Mouse (Mus musculus): ENCODE results near the gene Ppara. TPM values are rescaled to one million over a fixed set of nuclear protein-coding genes. Genes with fewer than 3 reads are reported as not detected.

The Ppara gene
- total and polyA plus RNA-seq, 3 experiments = 0.27 to 0.78 TPM; not detected in 1

GRCm38 (mm10) chr15:85734148-85734547 lies 635 bp upstream of the Ppara start:
- peaks cover 0 to 1% of the 10 kb centered on the region in 2 experiments; a peak in 2 of 4 replicates for H3K27me3 ChIP-seq (ENCODE audit: control insufficient read depth in 1 of 2, insufficient read depth in 2 of 2, low read length in 2 of 2)
- H3K4me1 ChIP-seq (ENCODE audit: control insufficient read depth in 1 of 2, insufficient read depth in 2 of 2, low read length in 2 of 2) = peaks cover 0 to 2% of the 10 kb centered on the region in 2 experiments; a peak in 1 of 4 replicates
- no peak overlapping the region for H3K9ac ChIP-seq (ENCODE audit: control insufficient read depth, low read depth, low read length, poor library complexity, severe bottlenecking)
- H3K9me3 ChIP-seq (replicated peaks; ENCODE audit: insufficient read depth, low read length) = no peaks in the 10 kb centered on the region
- H3K4me3 ChIP-seq (ENCODE audit: control insufficient read depth in 1 of 2, insufficient read depth in 1 of 2, low read depth in 2 of 2, low read length in 2 of 2) = no peak overlapping the region
- H3K36me3 ChIP-seq (ENCODE audit: control insufficient read depth in 1 of 2, insufficient read depth in 2 of 2, low read length in 2 of 2) = no peaks in the 10 kb centered on the region
- DNase-seq (ENCODE audit: low read depth, low spot score) = no peak
- H3K27ac ChIP-seq (ENCODE audit: control insufficient read depth, low read depth, low read length) = no peak overlapping the region
- TF ChIP-seq SMC3 (IDR thresholded peaks at IDR 0.05; ENCODE audit: low read depth, low read length) = no peak
- TF ChIP-seq E2F4 (IDR thresholded peaks at IDR 0.05; ENCODE audit: borderline replicate concordance, low read depth, low read length) = no peak
- no peak for TF ChIP-seq CHD1 (IDR thresholded peaks at IDR 0.05; ENCODE audit: low read depth, low read length)
- TF ChIP-seq MXI1 (IDR thresholded peaks at IDR 0.05; ENCODE audit: low read depth, low read length) = no peak
- no peak for TF ChIP-seq NRF1 (IDR thresholded peaks at IDR 0.05; ENCODE audit: insufficient read depth, low read depth, low read length, poor library complexity, severe bottlenecking)
- no peak for TF ChIP-seq MYB (IDR thresholded peaks at IDR 0.05; ENCODE audit: low read depth, low read length)
- TF ChIP-seq USF1 (IDR thresholded peaks at IDR 0.05; ENCODE audit: low read depth, low read length) = no peak
- no peak for TF ChIP-seq KAT2A (conservative IDR thresholded peaks at IDR 0.05; ENCODE audit: low read depth, low read length)
- TF ChIP-seq NELFE (IDR thresholded peaks at IDR 0.05; ENCODE audit: low read depth, low read length) = no peak
- no peaks in the 10 kb centered on the region for H3K79me2 ChIP-seq (ENCODE audit: control insufficient read depth, insufficient read depth, low read length, poor library complexity)

GRCm38 (mm10) chr15:85735063-85735835 lies 466 bp downstream of the Ppara start:
- H3K9ac ChIP-seq (ENCODE audit: control insufficient read depth, low read depth, low read length, poor library complexity, severe bottlenecking) = peak overlapping the region; percentile 67

More at GRCm38 (mm10) chr15:85735063-85735835, 466 bp downstream of the Ppara start:
- H3K9me3 ChIP-seq (replicated peaks; ENCODE audit: insufficient read depth, low read length) = no peaks in the 10 kb centered on the region
- DNase-seq (ENCODE audit: low read depth, low spot score) = peak; percentile 91
- H3K4me1 ChIP-seq (ENCODE audit: control insufficient read depth in 1 of 2, insufficient read depth in 2 of 2, low read length in 2 of 2) = peaks cover 0 to 2% of the 10 kb centered on the region in 2 experiments; a peak in 1 of 4 replicates
- H3K36me3 ChIP-seq (ENCODE audit: control insufficient read depth in 1 of 2, insufficient read depth in 2 of 2, low read length in 2 of 2) = no peaks in the 10 kb centered on the region
- peak overlapping the region; percentile 69 to 88 for H3K4me3 ChIP-seq (ENCODE audit: control insufficient read depth in 1 of 2, insufficient read depth in 1 of 2, low read depth in 2 of 2, low read length in 2 of 2)
- TF ChIP-seq MAX (IDR thresholded peaks at IDR 0.05; ENCODE audit: low read length) = no peak
- TF ChIP-seq SIN3A (IDR thresholded peaks at IDR 0.05; ENCODE audit: low read length) = peak; percentile 41; the same call in 1 of the 2 replicates
- no peak for TF ChIP-seq UBTF (IDR thresholded peaks at IDR 0.05; ENCODE audit: borderline replicate concordance, insufficient read depth, low read depth, low read length)
- TF ChIP-seq NELFE (IDR thresholded peaks at IDR 0.05; ENCODE audit: low read depth, low read length) = 0 out of 2 replicates have a peak, but pooled peaks have one; percentile 17
- TF ChIP-seq SMC3 (IDR thresholded peaks at IDR 0.05; ENCODE audit: low read depth, low read length) = no peak
- TF ChIP-seq CHD1 (IDR thresholded peaks at IDR 0.05; ENCODE audit: low read depth, low read length) = no peak
- peak; percentile 79 for TF ChIP-seq NRF1 (IDR thresholded peaks at IDR 0.05; ENCODE audit: insufficient read depth, low read depth, low read length, poor library complexity, severe bottlenecking)
- TF ChIP-seq ZKSCAN1 (IDR thresholded peaks at IDR 0.05; ENCODE audit: low read depth, low read length) = no peak
- no peak for TF ChIP-seq MEF2A (IDR thresholded peaks at IDR 0.05; ENCODE audit: extremely low read depth, insufficient replicate concordance, low read depth, low read length, poor library complexity, severe bottlenecking)
- TF ChIP-seq HCFC1 (IDR thresholded peaks at IDR 0.05; ENCODE audit: low read depth, low read length) = 0 out of 2 replicates have a peak, but pooled peaks have one; percentile 28
- no peak for TF ChIP-seq ZMIZ1 (IDR thresholded peaks at IDR 0.05; ENCODE audit: low read depth, low read length)
- TF ChIP-seq MAFK (IDR thresholded peaks at IDR 0.05; ENCODE audit: borderline replicate concordance, low read depth, low read length) = no peak
- TF ChIP-seq ZC3H11A (IDR thresholded peaks at IDR 0.05; ENCODE audit: low read depth, low read length) = no peak
- 0 out of 2 replicates have a peak, but pooled peaks have one; percentile 12 for TF ChIP-seq BHLHE40 (IDR thresholded peaks at IDR 0.05; ENCODE audit: borderline replicate concordance, low read depth, low read length)
- peak; percentile 51; the same call in 1 of the 2 replicates for TF ChIP-seq MXI1 (IDR thresholded peaks at IDR 0.05; ENCODE audit: low read depth, low read length)
- no peak for TF ChIP-seq RCOR1 (IDR thresholded peaks at IDR 0.05; ENCODE audit: low read depth, low read length)
- peaks cover 0 to 1% of the 10 kb centered on the region in 2 experiments; a peak in 2 of 4 replicates for H3K27me3 ChIP-seq (ENCODE audit: control insufficient read depth in 1 of 2, insufficient read depth in 2 of 2, low read length in 2 of 2)
- H3K27ac ChIP-seq (ENCODE audit: control insufficient read depth, low read depth, low read length) = no peak overlapping the region
- H3K79me2 ChIP-seq (ENCODE audit: control insufficient read depth, insufficient read depth, low read length, poor library complexity) = no peaks in the 10 kb centered on the region

All from MEL (cell line).